Mouse (Mus musculus) megakaryocyte-erythroid progenitor cell, adult 5-6 weeks (primary cell): ENCODE data around the gene Ssx2ip. TPM values are rescaled to one million over a fixed set of nuclear protein-coding genes. Genes with fewer than 3 reads are reported as not detected.
A peak's percentile ranks its signal among the peaks of the same experiment; 100 is the strongest.

ENCODE experiments used
- ATAC-seq: replicated peaks from 2 replicates; pipeline ENCODE4 v1.8.0; 2016; ENCODE audit warnings: mild to moderate bottlenecking, inconsistent platforms; ENCODE audit not compliant: severe bottlenecking, poor library complexity, low FRiP score, low TSS enrichment
- total RNA-seq, 2 experiments: library from RNA; stranded (forward) in 1 of 2; stranded (reverse) in 1 of 2; fragments of 200-1000, 215-1000 nt in 1 of 2; fragments of >200 nt in 1 of 2; fragmentation: Nextera tagmentation in 1 of 2; gene quantifications; 2 replicates each; pipeline ENCODE4 v1.2.3; 2014 to 2017

Gene Ssx2ip
- total RNA-seq, 2 experiments from 2014 or later, result 45.3 to 73.8 TPM

GRCm38 (mm10) chr3:146469226-146469625 lies 64.8 kb downstream of the Ssx2ip start:
- no peak for ATAC-seq

- ATAC-seq, result no peak
Observed at GRCm38 (mm10) chr3:146472657-146473056, 68.2 kb downstream of the Ssx2ip start.

GRCm38 (mm10) chr3:146473741-146474140 lies 69.3 kb downstream of the Ssx2ip start:
- ATAC-seq, result no peak

DNA sequence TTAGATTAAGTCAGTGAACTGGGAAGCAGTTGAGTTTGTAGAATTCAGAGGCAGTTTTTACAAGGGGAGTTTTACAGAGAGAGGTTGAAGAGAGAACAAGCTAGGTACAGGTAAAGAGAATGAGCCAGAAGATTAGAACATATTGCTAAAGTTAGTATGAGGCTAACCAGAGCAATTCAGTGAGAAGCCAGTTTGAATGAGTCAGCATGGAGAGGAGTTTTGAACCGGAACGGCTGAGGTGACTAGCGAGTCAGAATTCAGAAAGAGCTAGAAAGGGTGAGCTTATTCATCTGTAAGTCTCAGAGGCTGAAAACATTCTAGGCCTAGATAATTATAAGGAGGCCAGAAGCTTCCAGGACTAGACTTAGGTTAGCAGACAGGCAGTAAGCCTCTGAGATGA lies 70.0 kb downstream of the Ssx2ip start:
- ATAC-seq, result no peak

GRCm38 (mm10) chr3:146482044-146482443 lies 77.6 kb downstream of the Ssx2ip start:
- no peak for ATAC-seq

DNA sequence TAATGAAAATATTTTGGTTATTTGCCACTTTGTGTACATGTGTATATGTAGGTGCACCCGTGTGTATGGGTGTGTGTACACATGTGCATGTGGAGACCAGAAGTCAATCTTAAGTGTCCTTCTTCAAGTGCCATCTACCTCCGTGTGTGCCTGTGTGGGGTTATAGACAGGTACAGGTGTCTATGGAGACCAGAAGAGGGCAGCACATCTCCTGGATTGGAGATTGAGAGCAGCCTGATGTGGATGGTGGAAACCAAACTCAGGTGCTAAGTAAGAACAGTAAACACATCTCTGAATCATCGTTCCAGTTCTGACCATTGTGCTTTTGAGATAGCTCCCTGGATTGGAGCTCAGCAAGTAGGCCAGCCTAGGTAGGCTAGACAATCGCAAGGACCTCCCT lies 82.0 kb downstream of the Ssx2ip start:
- peak; percentile 65 for ATAC-seq

Other genes with a start within 250 kb of the Ssx2ip start
- not detected in 2 replicates for gene Lpar3, start 183.7 kb upstream of the Ssx2ip start, total RNA-seq (2014; fragmentation: Nextera tagmentation)
- not detected in 2 replicates for gene Lpar3, start 183.7 kb upstream of the Ssx2ip start, total RNA-seq (2017)
- gene Ctbs, start 45.2 kb downstream of the Ssx2ip start, total RNA-seq (2014; fragmentation: Nextera tagmentation), result 2.9 and 5.0 TPM in 2 replicates
- gene Ctbs, start 45.2 kb downstream of the Ssx2ip start, total RNA-seq (2017), result 7.0 and 13.1 TPM in 2 replicates
- 6.9 and 7.8 TPM in 2 replicates for gene Spata1, start 95.1 kb downstream of the Ssx2ip start, total RNA-seq (2014; fragmentation: Nextera tagmentation)
- 4.7 and 32.3 TPM in 2 replicates for gene Spata1, start 95.1 kb downstream of the Ssx2ip start, total RNA-seq (2017)
- 208 and 251 TPM in 2 replicates for gene Gng5, start 95.2 kb downstream of the Ssx2ip start, total RNA-seq (2014; fragmentation: Nextera tagmentation)
- 69.8 and 110 TPM in 2 replicates for gene Gng5, start 95.2 kb downstream of the Ssx2ip start, total RNA-seq (2017)
- gene Rpf1, start 116.8 kb downstream of the Ssx2ip start, total RNA-seq (2014; fragmentation: Nextera tagmentation), result 69.9 and 73.5 TPM in 2 replicates
- 112 and 113 TPM in 2 replicates for gene Rpf1, start 116.8 kb downstream of the Ssx2ip start, total RNA-seq (2017)
- gene Uox, start 165.8 kb downstream of the Ssx2ip start, total RNA-seq (2014; fragmentation: Nextera tagmentation), result not detected in 2 replicates
- not detected in 2 replicates for gene Uox, start 165.8 kb downstream of the Ssx2ip start, total RNA-seq (2017)
- not detected in 2 replicates for gene Dnase2b, start 211.0 kb downstream of the Ssx2ip start, total RNA-seq (2014; fragmentation: Nextera tagmentation)
- gene Dnase2b, start 211.0 kb downstream of the Ssx2ip start, total RNA-seq (2017), result not detected in 2 replicates
- gene 4930503B20Rik, start 246.7 kb downstream of the Ssx2ip start, total RNA-seq (2014; fragmentation: Nextera tagmentation), result not detected in 2 replicates
- not detected in 2 replicates for gene 4930503B20Rik, start 246.7 kb downstream of the Ssx2ip start, total RNA-seq (2017)